Mouse (Mus musculus) lung, embryonic 14.5 days (tissue): ENCODE results near the gene Rimbp2. TPM values are rescaled to one million over a fixed set of nuclear protein-coding genes. Genes with fewer than 3 reads are reported as not detected.

Experiments used
- ATAC-seq: fragments of 200-750 bp; cut with Nextera tagmentation; 2 replicates; pipeline ENCODE4 v1.8.0; 2017; ENCODE audit warnings: mild to moderate bottlenecking, moderate TSS enrichment, moderate library complexity; ENCODE audit not compliant: insufficient read depth
- DNase-seq: peaks from one replicate; pipeline ENCODE4 v3.0.0-alpha.2; 2015
- H3K27ac ChIP-seq: fragments of 300-500 bp; sonication (generic); 2 replicates; pipeline ENCODE4 v1.5.1; 2014; ENCODE audit warnings: low read depth, mild to moderate bottlenecking, moderate library complexity
- H3K27me3 ChIP-seq: fragments of 300-500 bp; sonication (generic); 2 replicates; pipeline ENCODE4 v1.6.1; 2014; ENCODE audit warnings: low read length, control low read depth; ENCODE audit not compliant: insufficient read depth
- H3K36me3 ChIP-seq: fragments of 300-500 bp; sonication (generic); 2 replicates; pipeline ENCODE4 v1.6.1; 2014; ENCODE audit warnings: control low read depth; ENCODE audit not compliant: insufficient read depth
- H3K4me1 ChIP-seq: fragments of 300-500 bp; sonication (generic); 2 replicates; pipeline ENCODE4 v1.6.1; 2014; ENCODE audit warnings: antibody characterized with exemption, control low read depth; ENCODE audit not compliant: insufficient read depth
- H3K4me2 ChIP-seq: fragments of 300-500 bp; sonication (generic); 2 replicates; pipeline ENCODE4 v1.6.1; 2014; ENCODE audit warnings: mild to moderate bottlenecking
- H3K4me3 ChIP-seq: fragments of 300-500 bp; sonication (generic); 2 replicates; pipeline ENCODE4 v1.5.1; 2014; ENCODE audit warnings: low read depth, low read length
- H3K9ac ChIP-seq: fragments of 300-500 bp; sonication (generic); 2 replicates; pipeline ENCODE4 v1.6.1; 2014
- H3K9me3 ChIP-seq: fragments of 300-500 bp; sonication (generic); 2 replicates; pipeline ENCODE4 v1.6.1; 2016; ENCODE audit warnings: low read depth, low read length, control low read depth
- CTCF ChIP-seq: IDR thresholded peaks from 2 replicates; pipeline ENCODE4 v1.5.1; 2016; ENCODE audit warnings: antibody characterized with exemption, low read depth
- WGBS: fragments of 180-500 bp; shearing (Covaris S2); extraction: QIAGEN DNeasy Blood & Tissue Kit; methylation state at CpG from one replicate; pipeline ENCODE4 v1.1.7; 2014; 5-methylcytosine and 5-hydroxymethylcytosine counted together
- polyA plus RNA-seq: library from polyadenylated mRNA; unstranded; fragments of >200 nt; fragmentation: Nextera tagmentation; extraction: Ambion mirVana; gene quantifications from 2 replicates; pipeline ENCODE4 v1.2.1, GENCODE M21; 2014

Gene Rimbp2
- polyA plus RNA-seq, 1 experiment from 2014 or later, result not detected

- Histone ChIP-seq H3K4me1 (no peaks in the 10 kb centered on the region), H3K9ac (no peak overlapping the region), H3K9me3 (no peaks in the 10 kb centered on the region), H3K27me3 (no peaks in the 10 kb centered on the region), H3K4me2 (no peak overlapping the region), H3K4me3 (no peak overlapping the region), H3K27ac (no peak overlapping the region), H3K36me3 (no peaks in the 10 kb centered on the region)
- DNase-seq (no peak), ATAC-seq (no peak)
- no peak for TF ChIP-seq CTCF
- WGBS, result 63% methylated on average over 5 of the region's 5 CpGs
Observed at GRCm38 (mm10) chr5:128932776-128933175, 20.5 kb downstream of the Rimbp2 start.

- H3K27me3 ChIP-seq, result no peaks in the 10 kb centered on the region
- DNase-seq, result no peak
- H3K9me3 ChIP-seq, result no peaks in the 10 kb centered on the region
- no peak overlapping the region for H3K4me3 ChIP-seq
- no peak for ATAC-seq
- no peak overlapping the region for H3K27ac ChIP-seq
- no peak for TF ChIP-seq CTCF
- no peak overlapping the region for H3K4me2 ChIP-seq
- H3K36me3 ChIP-seq, result no peaks in the 10 kb centered on the region
- H3K4me1 ChIP-seq, result no peaks in the 10 kb centered on the region
- no peak overlapping the region for H3K9ac ChIP-seq
- 76% methylated on average over 4 of the region's 4 CpGs for WGBS
Observed at GRCm38 (mm10) chr5:128925073-128925472, 28.2 kb downstream of the Rimbp2 start.

DNA sequence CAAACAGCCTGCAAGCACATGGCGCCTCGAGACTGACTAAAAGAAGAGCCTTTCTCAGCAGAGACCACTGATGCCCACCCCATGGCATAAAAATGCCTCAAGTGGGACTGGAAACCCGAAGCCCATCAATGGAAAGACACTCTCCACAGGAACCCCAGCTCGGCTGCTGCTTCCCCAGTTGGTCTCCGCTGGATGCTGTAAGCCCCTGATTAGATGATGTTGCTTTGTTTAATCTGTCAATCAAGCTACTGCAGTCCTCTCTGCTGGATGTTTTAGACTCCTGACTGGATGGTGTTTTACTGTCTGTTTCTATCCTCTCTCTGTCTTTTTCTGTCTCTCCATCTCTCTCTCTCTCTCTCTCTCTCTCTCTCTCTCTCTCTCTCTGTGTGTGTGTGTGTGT is 33.2 kb downstream of the Rimbp2 start:
- Histone ChIP-seq H3K9ac (no peak overlapping the region), H3K4me3 (no peak overlapping the region), H3K27ac (no peak overlapping the region), H3K4me1 (no peaks in the 10 kb centered on the region; the same call in 1 of the 2 replicates), H3K27me3 (no peaks in the 10 kb centered on the region), H3K4me2 (no peak overlapping the region), H3K36me3 (no peaks in the 10 kb centered on the region), H3K9me3 (no peaks in the 10 kb centered on the region)
- ATAC-seq, result no peak
- no peak for DNase-seq
- 34% methylated on average over 5 of the region's 5 CpGs for WGBS
- TF ChIP-seq CTCF, result no peak

DNA sequence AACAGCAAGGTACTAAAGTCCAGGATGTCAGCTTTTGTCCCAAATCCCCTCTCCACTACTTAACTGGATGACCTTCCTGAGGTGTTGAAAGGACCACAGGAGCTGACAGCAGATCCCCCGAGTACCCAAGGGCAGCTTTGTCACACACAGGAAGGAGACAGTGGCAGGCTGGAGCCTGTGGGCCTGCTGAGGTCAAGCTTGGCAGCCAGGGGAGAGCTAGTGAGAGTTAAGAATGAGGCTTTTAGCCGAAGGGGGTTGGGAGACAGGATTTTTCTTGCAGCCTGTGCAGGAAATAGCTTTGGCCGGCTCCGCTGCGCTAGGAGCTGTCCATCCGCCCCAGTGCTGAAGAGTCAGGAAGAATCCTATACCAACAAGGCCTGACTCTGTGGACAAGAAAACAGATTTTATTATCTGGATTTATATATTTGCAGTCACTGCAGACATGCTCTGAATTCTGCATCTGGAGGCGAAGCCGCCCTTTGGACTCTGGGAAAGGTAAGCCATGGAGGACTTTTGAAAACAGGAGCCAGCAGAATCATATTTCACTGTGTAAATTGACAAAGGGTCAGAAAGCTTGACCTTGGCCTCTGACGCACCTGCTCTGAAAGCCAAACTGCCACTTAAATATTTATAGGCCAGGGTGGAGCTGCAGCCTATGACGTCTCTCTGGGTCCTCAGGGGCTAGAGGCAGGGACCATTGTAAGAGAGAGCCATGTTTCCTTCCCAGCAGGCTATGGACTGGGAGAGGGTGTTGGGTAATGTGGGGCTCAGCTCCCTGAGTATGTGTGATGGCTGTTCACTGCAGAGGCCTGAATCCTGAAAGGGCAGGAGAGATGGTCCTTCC is 35.9 kb downstream of the Rimbp2 start:
- Histone ChIP-seq H3K4me3 (no peak overlapping the region), H3K4me1 (no peaks in the 10 kb centered on the region; the same call in 1 of the 2 replicates), H3K27me3 (no peaks in the 10 kb centered on the region), H3K9me3 (no peaks in the 10 kb centered on the region), H3K36me3 (no peaks in the 10 kb centered on the region), H3K4me2 (no peak overlapping the region), H3K9ac (no peak overlapping the region), H3K27ac (no peak overlapping the region)
- 6% methylated on average over 10 of the region's 10 CpGs for WGBS
- ATAC-seq (peak; percentile 65; the same call in 1 of the 2 replicates), DNase-seq (peak; percentile 95)
- TF ChIP-seq CTCF, result no peak

DNA sequence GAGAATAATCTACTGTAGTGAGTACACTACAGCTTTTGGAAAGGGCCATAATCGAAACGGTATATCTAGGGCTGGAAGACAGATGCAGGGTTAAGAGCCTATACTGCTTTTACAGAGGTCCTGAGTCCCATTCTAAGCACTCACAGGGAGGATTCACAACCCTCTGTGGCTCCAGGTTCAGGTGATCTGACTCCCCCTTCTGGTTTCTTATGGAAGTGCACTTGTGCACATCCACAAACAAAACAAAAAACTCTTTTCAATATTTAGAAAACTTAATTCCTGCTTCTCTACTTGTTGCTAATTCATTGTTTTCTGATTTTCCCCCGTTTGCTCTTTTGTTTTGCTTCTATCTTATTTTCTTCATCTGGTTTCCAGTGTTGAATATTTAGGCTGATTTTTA is 39.5 kb downstream of the Rimbp2 start:
- Histone ChIP-seq H3K4me3 (no peak overlapping the region), H3K9ac (no peak overlapping the region), H3K9me3 (no peaks in the 10 kb centered on the region), H3K4me1 (no peaks in the 10 kb centered on the region; the same call in 1 of the 2 replicates), H3K4me2 (no peak overlapping the region), H3K36me3 (no peaks in the 10 kb centered on the region), H3K27me3 (no peaks in the 10 kb centered on the region), H3K27ac (no peak overlapping the region)
- 71% methylated on average over 3 of the region's 3 CpGs for WGBS
- ATAC-seq (no peak), DNase-seq (no peak)
- no peak for TF ChIP-seq CTCF

GRCm38 (mm10) chr5:128912374-128912773 is 40.9 kb downstream of the Rimbp2 start:
- Histone ChIP-seq H3K4me3 (no peak overlapping the region), H3K4me2 (no peak overlapping the region), H3K36me3 (no peaks in the 10 kb centered on the region), H3K27ac (no peak overlapping the region), H3K27me3 (no peaks in the 10 kb centered on the region), H3K9me3 (no peaks in the 10 kb centered on the region), H3K4me1 (no peaks in the 10 kb centered on the region; the same call in 1 of the 2 replicates), H3K9ac (no peak overlapping the region)
- WGBS, result 90% methylated on average over 3 of the region's 3 CpGs
- DNase-seq, result no peak
- ATAC-seq, result no peak
- TF ChIP-seq CTCF, result no peak

DNA sequence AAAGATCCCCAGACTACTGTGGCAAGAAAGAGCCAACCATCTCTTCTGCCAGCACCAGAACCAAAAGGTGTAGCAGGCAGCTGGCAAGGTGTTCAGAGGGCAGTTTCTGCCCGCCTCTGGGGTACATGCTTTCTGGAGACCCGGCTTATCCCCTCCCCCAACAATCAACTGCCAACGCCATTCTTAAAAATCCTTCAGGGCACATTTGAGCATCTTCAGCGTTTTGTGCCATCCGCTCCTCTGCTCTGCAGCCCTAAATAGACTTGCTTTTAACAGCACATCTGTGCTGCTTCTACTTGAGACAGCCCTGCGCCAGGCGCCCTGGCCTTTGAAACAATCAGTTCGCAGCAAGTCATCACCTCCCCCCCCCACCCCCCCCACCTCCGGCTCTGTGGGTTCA is 41.7 kb downstream of the Rimbp2 start:
- H3K9me3 ChIP-seq, result no peaks in the 10 kb centered on the region
- H3K9ac ChIP-seq, result no peak overlapping the region
- H3K27me3 ChIP-seq, result no peaks in the 10 kb centered on the region
- no peak overlapping the region for H3K4me2 ChIP-seq
- DNase-seq, result no peak
- 64% methylated on average over 8 of the region's 9 CpGs for WGBS
- H3K4me1 ChIP-seq, result no peaks in the 10 kb centered on the region
- ATAC-seq, result no peak
- H3K4me3 ChIP-seq, result no peak overlapping the region
- no peaks in the 10 kb centered on the region for H3K36me3 ChIP-seq
- no peak overlapping the region for H3K27ac ChIP-seq
- no peak for TF ChIP-seq CTCF
